Mouse (Mus musculus): ENCODE data around the gene Gria2. TPM values are rescaled to one million over a fixed set of nuclear protein-coding genes. Genes with fewer than 3 reads are reported as not detected.

Gene Gria2
- 0.36 and 0.38 TPM in 2 replicates for polyA plus RNA-seq (2015; fragmentation: Nextera tagmentation; extraction: Ambion mirVana)

GRCm38 (mm10) chr3:80802596-80803081 lies at the start of gene Gria2:
Gria2 (minus strand) TSS chr3:80802835.
- Histone ChIP-seq H3K4me1 (replicated peaks; ENCODE audit: insufficient read depth, low read length) (peaks cover 12% of the 10 kb centered on the region; the same call in 1 of the 2 replicates), H3K27me3 (ENCODE audit: insufficient read depth, low read length) (peaks cover 27% of the 10 kb centered on the region), H3K27ac (no peak within 1 kb of the TSS), H3K4me3 (replicated peaks; ENCODE audit: low read depth, low read length) (peak within 1 kb of the TSS; percentile 35), H3K9ac (ENCODE audit: low read depth, low read length) (no peak within 1 kb of the TSS), H3K36me3 (ENCODE audit: insufficient read depth, low read length) (no peaks in the 10 kb centered on the region), H3K4me2 (ENCODE audit: low read length) (peak within 1 kb of the TSS; percentile 68), H3K9me3 (replicated peaks; ENCODE audit: low read length) (no peaks in the 10 kb centered on the region)
- ATAC-seq (replicated peaks; ENCODE audit: low FRiP score, low read depth) (peak; percentile 94), DNase-seq (ENCODE audit: low spot score) (peak; percentile 92)
- under 1% methylated on average over 32 of the region's 35 CpGs for WGBS
- TF ChIP-seq CTCF (IDR thresholded peaks at IDR 0.05; ENCODE audit: low read depth) = no peak

DNA sequence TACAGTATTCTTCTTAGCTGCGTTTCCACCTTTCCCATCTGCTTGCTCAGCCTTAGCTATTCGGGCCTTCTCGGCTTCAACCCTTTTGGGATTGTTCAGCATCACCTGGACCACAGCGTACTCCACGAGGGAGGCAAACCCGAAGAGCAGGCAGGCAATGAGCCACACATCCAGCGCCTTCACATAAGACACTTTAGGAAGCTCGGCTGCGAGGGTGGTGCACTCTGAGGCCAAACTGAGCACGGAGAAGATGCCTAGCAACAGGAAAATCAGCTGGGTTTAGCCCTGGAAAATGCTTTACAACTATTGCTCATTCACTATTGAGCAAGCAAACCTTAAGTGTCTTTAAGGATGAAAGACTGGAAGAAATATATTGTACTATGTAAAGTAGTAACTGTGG lies 48.3 kb upstream of the Gria2 start:
- no peak for ATAC-seq (replicated peaks; ENCODE audit: low FRiP score, low read depth)
- Histone ChIP-seq H3K4me2 (ENCODE audit: low read length) (no peak overlapping the region), H3K27ac (no peak overlapping the region), H3K36me3 (ENCODE audit: insufficient read depth, low read length) (no peaks in the 10 kb centered on the region), H3K9me3 (replicated peaks; ENCODE audit: low read length) (no peaks in the 10 kb centered on the region), H3K4me1 (replicated peaks; ENCODE audit: insufficient read depth, low read length) (no peaks in the 10 kb centered on the region), H3K9ac (ENCODE audit: low read depth, low read length) (no peak overlapping the region), H3K27me3 (ENCODE audit: insufficient read depth, low read length) (no peaks in the 10 kb centered on the region), H3K4me3 (replicated peaks; ENCODE audit: low read depth, low read length) (no peak overlapping the region)
- TF ChIP-seq CTCF (IDR thresholded peaks at IDR 0.05; ENCODE audit: low read depth) = no peak
- 81% methylated on average over 10 of the region's 10 CpGs for WGBS
- no peak for DNase-seq (ENCODE audit: low spot score)

DNA sequence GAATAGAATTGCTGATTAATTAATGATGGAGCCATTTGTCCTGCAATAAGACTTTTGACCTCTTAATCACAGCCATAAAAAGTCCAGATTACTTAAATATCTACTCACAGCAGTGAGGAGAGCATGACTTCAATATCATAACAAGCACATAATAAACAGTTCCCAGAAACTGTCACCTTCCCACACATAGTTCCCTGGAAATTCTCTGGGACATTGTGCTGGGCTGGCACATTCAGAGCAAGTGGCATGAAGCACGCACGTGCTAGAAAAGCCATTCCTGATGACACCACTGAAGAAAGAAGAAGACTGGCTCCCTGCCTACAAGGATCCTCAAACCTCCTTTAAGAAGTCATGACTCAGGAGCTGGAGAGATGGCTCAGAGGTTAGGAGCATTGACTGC lies 43.0 kb upstream of the Gria2 start:
- no peak for ATAC-seq (replicated peaks; ENCODE audit: low FRiP score, low read depth)
- H3K27me3 ChIP-seq (ENCODE audit: insufficient read depth, low read length) = no peaks in the 10 kb centered on the region
- H3K4me2 ChIP-seq (ENCODE audit: low read length) = no peak overlapping the region
- no peak overlapping the region for H3K4me3 ChIP-seq (replicated peaks; ENCODE audit: low read depth, low read length)
- no peaks in the 10 kb centered on the region for H3K36me3 ChIP-seq (ENCODE audit: insufficient read depth, low read length)
- DNase-seq (ENCODE audit: low spot score) = peak; percentile 18
- H3K9me3 ChIP-seq (replicated peaks; ENCODE audit: low read length) = no peaks in the 10 kb centered on the region
- no peak overlapping the region for H3K27ac ChIP-seq
- TF ChIP-seq CTCF (IDR thresholded peaks at IDR 0.05; ENCODE audit: low read depth) = no peak
- no peak overlapping the region for H3K9ac ChIP-seq (ENCODE audit: low read depth, low read length)
- 45% methylated on average over 2 of the region's 2 CpGs for WGBS
- no peaks in the 10 kb centered on the region for H3K4me1 ChIP-seq (replicated peaks; ENCODE audit: insufficient read depth, low read length)

- Histone ChIP-seq H3K4me2 (ENCODE audit: low read length) (no peak overlapping the region), H3K27me3 (ENCODE audit: insufficient read depth, low read length) (no peaks in the 10 kb centered on the region), H3K27ac (no peak overlapping the region), H3K36me3 (ENCODE audit: insufficient read depth, low read length) (no peaks in the 10 kb centered on the region), H3K4me1 (replicated peaks; ENCODE audit: insufficient read depth, low read length) (no peaks in the 10 kb centered on the region), H3K4me3 (replicated peaks; ENCODE audit: low read depth, low read length) (no peak overlapping the region), H3K9me3 (replicated peaks; ENCODE audit: low read length) (no peaks in the 10 kb centered on the region), H3K9ac (ENCODE audit: low read depth, low read length) (no peak overlapping the region)
- WGBS = 69% methylated on average over 5 of the region's 5 CpGs
- ATAC-seq (replicated peaks; ENCODE audit: low FRiP score, low read depth) = no peak
- no peak for DNase-seq (ENCODE audit: low spot score)
- TF ChIP-seq CTCF (IDR thresholded peaks at IDR 0.05; ENCODE audit: low read depth) = no peak
These were observed 37.2 kb upstream of the Gria2 start for GRCm38 (mm10) chr3:80839845-80840244.

GRCm38 (mm10) chr3:80837583-80837982 lies 34.9 kb upstream of the Gria2 start:
- 47% methylated on average over 3 of the region's 3 CpGs for WGBS
- no peaks in the 10 kb centered on the region for H3K27me3 ChIP-seq (ENCODE audit: insufficient read depth, low read length)
- H3K27ac ChIP-seq = no peak overlapping the region
- H3K4me3 ChIP-seq (replicated peaks; ENCODE audit: low read depth, low read length) = no peak overlapping the region
- DNase-seq (ENCODE audit: low spot score) (no peak), ATAC-seq (replicated peaks; ENCODE audit: low FRiP score, low read depth) (no peak)
- no peaks in the 10 kb centered on the region for H3K4me1 ChIP-seq (replicated peaks; ENCODE audit: insufficient read depth, low read length)
- H3K4me2 ChIP-seq (ENCODE audit: low read length) = no peak overlapping the region
- TF ChIP-seq CTCF (IDR thresholded peaks at IDR 0.05; ENCODE audit: low read depth) = no peak
- H3K9me3 ChIP-seq (replicated peaks; ENCODE audit: low read length) = no peaks in the 10 kb centered on the region
- H3K9ac ChIP-seq (ENCODE audit: low read depth, low read length) = no peak overlapping the region
- no peaks in the 10 kb centered on the region for H3K36me3 ChIP-seq (ENCODE audit: insufficient read depth, low read length)

DNA sequence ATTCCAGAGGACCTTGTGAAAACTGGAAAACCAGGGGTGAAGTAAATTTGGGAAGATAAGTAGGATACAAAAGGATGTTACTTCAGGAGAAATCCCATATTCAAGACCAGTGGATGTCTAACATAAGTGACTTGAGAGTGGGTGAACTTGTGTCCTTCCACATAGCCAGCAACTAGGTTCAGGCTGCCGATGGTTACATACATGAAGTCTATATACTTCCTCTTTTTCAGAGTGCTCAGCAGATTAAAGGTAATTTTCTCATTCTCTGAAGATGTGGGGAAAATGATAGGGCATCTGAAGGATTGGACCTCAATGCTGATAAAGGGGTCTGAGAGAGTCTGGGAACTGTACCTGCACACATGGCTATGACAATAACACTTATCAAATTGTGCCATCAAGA lies 21.3 kb upstream of the Gria2 start:
- Histone ChIP-seq H3K4me1 (replicated peaks; ENCODE audit: insufficient read depth, low read length) (no peaks in the 10 kb centered on the region), H3K9me3 (replicated peaks; ENCODE audit: low read length) (no peaks in the 10 kb centered on the region), H3K27ac (no peak overlapping the region), H3K9ac (ENCODE audit: low read depth, low read length) (no peak overlapping the region), H3K4me2 (ENCODE audit: low read length) (no peak overlapping the region), H3K27me3 (ENCODE audit: insufficient read depth, low read length) (no peaks in the 10 kb centered on the region), H3K36me3 (ENCODE audit: insufficient read depth, low read length) (no peaks in the 10 kb centered on the region), H3K4me3 (replicated peaks; ENCODE audit: low read depth, low read length) (no peak overlapping the region)
- no peak for TF ChIP-seq CTCF (IDR thresholded peaks at IDR 0.05; ENCODE audit: low read depth)
- DNase-seq (ENCODE audit: low spot score) = no peak
- WGBS = 91% methylated on average over 1 of the region's 1 CpGs
- ATAC-seq (replicated peaks; ENCODE audit: low FRiP score, low read depth) = no peak

GRCm38 (mm10) chr3:80818619-80819018 lies 16.0 kb upstream of the Gria2 start:
- no peak overlapping the region for H3K4me3 ChIP-seq (replicated peaks; ENCODE audit: low read depth, low read length)
- ATAC-seq (replicated peaks; ENCODE audit: low FRiP score, low read depth) (no peak), DNase-seq (ENCODE audit: low spot score) (no peak)
- no peak overlapping the region for H3K27ac ChIP-seq
- WGBS = 94% methylated on average over 1 of the region's 1 CpGs
- H3K9me3 ChIP-seq (replicated peaks; ENCODE audit: low read length) = no peaks in the 10 kb centered on the region
- TF ChIP-seq CTCF (IDR thresholded peaks at IDR 0.05; ENCODE audit: low read depth) = no peak
- no peak overlapping the region for H3K9ac ChIP-seq (ENCODE audit: low read depth, low read length)
- H3K27me3 ChIP-seq (ENCODE audit: insufficient read depth, low read length) = no peaks in the 10 kb centered on the region
- H3K4me2 ChIP-seq (ENCODE audit: low read length) = no peak overlapping the region
- H3K4me1 ChIP-seq (replicated peaks; ENCODE audit: insufficient read depth, low read length) = no peaks in the 10 kb centered on the region
- H3K36me3 ChIP-seq (ENCODE audit: insufficient read depth, low read length) = no peaks in the 10 kb centered on the region
